Mouse (Mus musculus) cortical plate, adult 2 months (tissue): ENCODE measurements around the gene Tsen54.

Source experiments
- CTCF ChIP-seq: fragments of 200-500 bp; IDR thresholded peaks from 2 replicates; pipeline ENCODE4 v1.5.1; 2011; ENCODE audit warnings: mild to moderate bottlenecking, control low read depth, low read length; ENCODE audit not compliant: insufficient read depth; ENCODE audit errors: extremely low read depth
- POLR2A ChIP-seq: fragments of 200-500 bp; IDR thresholded peaks from 2 replicates; pipeline ENCODE4 v1.6.1; 2011; ENCODE audit warnings: mild to moderate bottlenecking, low read length, control low read depth; ENCODE audit not compliant: insufficient read depth; ENCODE audit errors: extremely low read depth

- TF ChIP-seq CTCF (no peak), POLR2A (no peak)
These were observed 27.5 kb downstream of the Tsen54 start for GRCm38 (mm10) chr11:115841961-115842550.
